Mouse (Mus musculus) naive thymus-derived CD4-positive, alpha-beta T cell, adult 2 months (primary cell): Measurements from ENCODE around the gene Aloxe3.
"Not testable (repeated sequence)": the region's sequence is repeated elsewhere in the genome, so short reads cannot be mapped to it uniquely, and the experiment has no call there.

ENCODE experiments used
- DNase-seq: peaks from one replicate; pipeline ENCODE4 v3.0.0-alpha.2; 2011; ENCODE audit warnings: low read depth

Aloxe3 gene

DNA sequence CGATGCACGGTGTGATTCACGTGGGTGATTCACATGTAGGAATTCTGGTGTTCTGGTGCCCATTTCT lies at the start of gene Aloxe3:
Aloxe3 (plus strand) TSS at position 45 of the 67 bp plus-strand sequence.
- no peak for DNase-seq

DNA sequence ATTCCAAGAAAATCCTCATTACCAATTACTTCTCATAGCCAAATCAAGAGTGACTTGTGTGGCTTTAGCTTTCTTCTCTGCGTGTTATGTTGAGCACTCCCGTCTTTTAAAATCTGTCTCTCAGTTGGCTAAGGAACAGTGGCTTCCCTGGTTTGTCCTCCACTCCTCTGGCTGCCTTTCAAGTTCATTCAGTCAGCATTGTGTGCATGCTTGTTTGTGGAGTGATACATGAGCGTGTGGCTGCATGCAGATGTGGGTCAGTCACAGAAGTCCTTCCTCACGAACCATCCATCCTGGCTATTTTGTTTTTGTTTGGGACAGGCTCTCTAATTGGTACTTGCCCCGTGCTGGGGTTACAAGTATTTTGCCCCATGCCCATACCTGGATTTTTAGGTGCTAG lies 49.1 kb upstream of the Aloxe3 start:
- no peak for DNase-seq

DNA sequence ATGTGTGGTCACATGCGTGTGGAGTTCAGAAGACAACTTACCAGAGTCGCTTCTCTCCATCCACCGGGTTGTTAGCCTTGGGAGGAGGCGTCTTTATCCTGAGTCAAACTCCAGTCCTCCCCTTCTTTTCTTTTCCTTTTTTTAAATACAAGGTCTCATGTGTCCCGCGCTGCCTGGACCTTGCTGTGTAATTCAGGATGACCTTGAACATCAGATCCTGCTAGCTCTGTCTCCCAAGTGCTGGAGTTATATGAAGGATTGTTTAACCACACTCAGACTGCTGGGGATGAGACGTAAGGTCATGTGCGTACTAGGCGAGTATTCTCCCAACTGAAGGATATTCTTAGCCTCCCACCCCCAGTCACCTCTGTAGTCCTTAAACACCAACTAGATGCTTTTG lies 48.4 kb upstream of the Aloxe3 start:
- no peak for DNase-seq

DNA sequence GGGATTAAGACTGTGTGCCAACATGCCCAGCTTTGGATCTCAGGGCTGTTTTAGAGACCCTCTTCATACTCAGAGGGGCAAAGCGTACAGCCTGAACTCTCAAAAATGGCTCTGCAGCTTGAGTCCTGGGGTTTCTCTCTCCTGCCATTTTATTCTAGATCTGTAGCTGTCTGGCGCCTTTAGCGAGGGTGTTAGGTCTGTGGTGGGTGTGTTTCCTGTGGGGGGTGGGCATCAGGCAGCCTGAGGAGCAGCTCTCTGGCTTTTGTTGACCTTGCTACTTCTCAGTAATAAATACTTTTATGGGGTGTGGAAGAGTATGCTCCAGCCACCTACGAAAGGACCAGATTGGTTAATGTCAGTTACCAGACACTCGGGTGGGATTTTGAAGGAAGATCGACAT lies 47.7 kb upstream of the Aloxe3 start:
- no peak for DNase-seq

DNA sequence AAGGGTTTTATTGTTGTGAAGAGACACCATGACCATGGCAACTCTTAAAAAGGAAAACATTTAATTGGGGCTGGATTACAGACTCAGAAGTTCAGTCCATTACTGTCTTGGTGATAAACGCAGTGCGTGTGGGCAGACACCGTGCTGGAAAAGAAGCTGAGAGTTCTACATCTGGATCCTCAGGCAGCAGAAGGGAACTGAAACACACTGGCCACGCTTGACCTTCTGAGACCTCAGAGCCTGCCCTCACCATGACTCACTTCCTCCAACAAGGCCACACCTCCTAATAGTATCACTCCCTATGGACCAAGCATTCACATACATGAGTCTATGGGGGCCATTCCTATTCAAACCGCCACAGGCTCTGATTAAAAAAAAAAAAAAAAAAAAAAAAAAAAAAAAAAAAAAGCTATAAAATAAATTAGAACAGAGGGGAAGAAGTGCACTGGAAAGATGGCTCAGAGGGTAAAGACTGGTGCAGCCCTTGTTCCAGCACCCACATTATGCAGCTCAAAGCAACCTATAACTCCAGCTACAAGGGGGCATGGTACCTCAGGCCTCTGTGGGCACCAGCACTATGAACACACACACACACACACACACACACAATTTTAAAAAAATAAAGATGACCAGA lies 46.8 kb upstream of the Aloxe3 start:
- no peak for DNase-seq

DNA sequence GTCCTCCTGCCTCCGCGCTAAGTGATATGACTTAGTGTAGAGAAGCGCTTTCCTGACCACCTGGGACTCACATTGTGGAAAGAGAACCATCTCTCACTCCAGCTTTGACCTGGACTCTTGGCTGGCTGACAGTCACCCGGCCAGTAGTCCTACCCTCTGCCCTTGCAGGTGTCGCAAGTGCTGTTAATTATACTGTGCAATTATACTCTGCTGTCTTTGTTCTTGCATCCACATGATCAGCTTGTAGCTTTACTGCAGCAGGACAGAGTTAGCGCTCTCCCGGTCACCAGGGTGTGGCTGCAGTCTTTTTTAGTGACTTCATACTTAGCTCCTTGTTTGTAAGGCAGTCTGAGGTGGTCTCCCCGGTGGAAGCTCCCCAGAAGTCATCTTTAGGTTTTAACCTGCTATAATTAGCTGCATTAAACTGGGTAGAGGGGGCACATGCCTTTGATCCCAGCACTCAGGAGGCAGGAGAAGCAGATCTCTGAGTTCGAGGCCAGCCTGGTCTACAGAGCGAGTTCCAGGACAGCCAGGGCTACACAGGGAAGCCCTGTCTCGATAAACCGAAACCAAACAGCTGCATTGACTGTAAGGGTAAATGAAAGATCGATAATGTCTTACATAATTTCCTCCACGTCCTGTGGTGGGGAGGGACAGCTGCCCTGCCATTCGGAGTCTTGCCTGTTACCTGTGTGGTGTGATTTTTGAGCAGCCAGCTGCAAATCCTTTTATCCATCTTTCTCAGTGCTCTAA lies 45.4 kb upstream of the Aloxe3 start:
- no peak for DNase-seq

DNA sequence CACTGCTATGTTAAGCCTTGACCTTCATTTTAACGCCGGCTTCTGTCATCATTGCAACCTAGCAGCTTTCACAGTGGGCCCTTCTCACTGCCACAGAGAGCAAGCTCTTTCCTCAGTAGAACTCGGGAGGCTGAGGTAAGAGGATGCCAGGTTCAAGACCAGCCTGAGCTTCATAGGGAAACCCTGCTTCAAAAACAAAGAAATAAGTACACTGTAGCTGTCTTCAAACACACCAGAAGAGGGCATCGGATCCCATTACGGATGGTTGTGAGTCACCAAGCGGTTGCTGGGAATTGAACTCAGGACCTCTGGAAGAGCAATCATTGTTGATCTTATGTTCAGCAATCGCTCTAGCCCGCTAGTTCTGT lies 44.9 kb upstream of the Aloxe3 start:
- no peak for DNase-seq

DNA sequence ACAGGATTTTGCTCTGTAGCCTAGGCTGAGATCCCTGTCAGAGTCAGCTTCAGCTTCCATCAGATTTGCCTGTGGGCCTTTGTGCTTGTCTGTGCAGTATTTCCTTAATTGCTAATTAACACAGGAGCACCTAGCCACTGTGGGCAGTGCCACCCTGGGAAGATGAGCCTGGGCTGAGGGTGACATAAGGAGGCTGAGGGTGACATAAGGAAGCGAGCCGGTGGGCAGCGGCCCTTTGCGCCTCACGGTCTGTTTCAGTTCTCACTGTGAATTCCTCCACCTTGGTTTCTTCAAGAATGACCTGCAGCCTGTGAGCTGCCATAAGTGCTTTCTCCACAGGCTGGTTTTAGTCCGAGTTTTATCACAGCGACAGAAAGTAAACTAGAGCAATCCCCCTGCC lies 44.1 kb upstream of the Aloxe3 start:
- DNase-seq = no peak

DNA sequence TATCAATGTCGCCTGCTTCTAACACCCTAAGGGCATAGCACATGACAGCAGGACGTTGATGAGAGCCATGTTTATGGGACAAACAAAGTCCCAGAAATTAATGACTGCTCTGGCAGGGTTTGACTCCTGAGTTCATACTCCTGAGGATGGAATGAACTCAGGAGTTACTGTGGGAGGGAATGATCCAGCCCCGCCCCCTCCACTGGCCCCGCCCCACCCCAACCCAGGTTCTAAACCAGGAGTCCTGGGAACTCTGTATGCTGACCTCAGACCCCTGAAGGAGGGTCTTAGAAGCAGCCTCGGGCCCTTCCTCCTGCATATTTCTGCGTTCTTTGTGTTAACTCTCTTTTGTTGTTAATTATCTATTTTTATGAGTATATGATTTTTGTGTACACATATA lies 40.1 kb upstream of the Aloxe3 start:
- no peak for DNase-seq

DNA sequence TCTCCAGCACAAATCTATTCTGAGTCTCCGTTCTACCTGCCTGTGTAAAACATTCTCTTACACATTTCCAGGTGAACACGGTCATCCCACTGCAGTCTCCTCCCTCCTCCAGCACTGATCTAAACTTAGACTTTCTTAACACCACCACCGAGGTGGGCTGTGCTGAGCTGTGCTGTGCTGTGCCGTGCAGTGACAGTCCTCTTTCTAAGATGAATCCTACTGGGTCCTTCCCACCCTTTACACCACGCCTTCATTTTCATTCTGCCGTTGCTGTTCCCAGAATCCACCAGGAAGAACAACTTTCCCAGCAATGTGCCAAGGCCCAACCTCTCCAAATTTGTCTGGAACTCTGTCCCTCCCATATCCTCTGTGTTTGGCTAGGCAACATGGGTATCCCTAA lies 39.3 kb upstream of the Aloxe3 start:
- no peak for DNase-seq

DNA sequence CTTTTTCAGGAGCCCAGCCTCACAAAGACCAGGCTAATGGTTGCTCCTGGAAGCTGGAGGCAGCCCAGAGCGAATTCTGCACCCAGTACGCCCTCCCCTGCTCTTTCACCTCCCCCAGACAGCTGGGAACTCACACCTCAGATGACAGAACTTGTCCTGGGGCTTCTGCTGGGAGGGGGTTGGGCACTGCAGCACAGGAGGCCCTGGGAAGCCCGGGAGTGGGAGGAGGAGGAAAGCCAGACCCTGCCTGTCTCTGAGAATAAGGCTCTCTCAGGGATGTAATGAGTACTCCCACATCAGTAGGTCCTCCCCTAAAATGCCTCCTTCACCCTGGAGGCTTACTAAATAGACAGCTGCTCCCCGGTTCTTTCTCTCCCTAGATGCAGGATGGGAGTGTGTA lies 38.6 kb upstream of the Aloxe3 start:
- no peak for DNase-seq

DNA sequence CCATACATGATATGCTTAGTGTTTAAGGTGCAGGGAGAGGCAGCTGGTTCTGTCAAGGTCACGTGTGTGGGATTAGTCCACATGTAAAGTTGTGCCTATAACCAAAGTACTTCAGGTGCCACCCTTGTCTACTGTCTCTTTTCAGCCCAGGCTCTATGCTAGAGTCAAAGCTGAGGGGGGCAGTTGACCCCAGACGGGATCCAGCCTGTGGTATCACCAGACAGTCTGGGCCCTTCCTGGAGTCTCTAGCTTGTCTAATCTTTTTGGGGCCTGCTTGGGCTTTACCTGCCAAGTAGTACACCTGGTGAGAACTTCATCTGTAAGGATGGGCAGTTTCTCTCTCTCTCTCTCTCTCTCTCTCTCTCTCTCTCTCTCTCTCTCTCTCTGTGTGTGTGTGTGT lies 38.1 kb upstream of the Aloxe3 start:
- peak; percentile 37 for DNase-seq

DNA sequence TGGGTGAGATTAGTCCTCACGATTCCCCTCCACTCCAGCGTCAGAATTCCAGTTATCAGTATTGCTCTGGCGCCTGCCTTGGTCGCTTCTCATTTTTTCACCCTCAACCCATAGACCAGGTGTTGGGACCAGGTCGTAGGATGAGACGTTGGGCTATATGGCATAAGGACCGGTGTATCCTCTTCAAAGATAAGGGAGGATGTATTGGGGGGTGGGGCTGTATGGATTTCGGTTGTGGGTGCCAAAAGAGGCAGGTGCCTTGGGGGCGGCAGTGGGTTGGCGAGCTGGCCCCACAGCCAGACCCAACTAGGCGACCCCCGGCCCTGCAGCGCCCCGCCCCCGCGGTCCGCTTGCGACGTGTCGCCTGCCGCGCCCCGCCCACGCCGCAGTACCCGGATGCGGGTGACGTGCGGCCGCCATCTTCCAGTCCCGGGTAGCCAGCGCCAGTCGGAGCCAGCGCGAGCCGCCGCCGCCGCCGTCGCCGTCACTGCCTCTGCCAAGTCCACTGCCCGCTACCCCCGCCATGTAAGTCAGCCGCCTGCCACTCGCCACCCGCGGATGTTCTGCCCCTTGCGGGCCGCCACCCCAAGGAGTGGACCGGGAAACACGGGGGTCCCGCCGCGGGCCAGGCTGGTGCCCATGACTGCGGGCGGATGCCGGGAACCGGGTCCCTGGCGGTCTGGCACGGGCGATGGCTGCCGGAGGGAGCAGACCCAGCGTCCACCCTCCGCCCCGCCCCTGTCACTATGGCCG lies 37.4 kb upstream of the Aloxe3 start, which contains the start of gene Vamp2:
Vamp2 (plus strand) TSS at position 388 of the 753 bp plus-strand sequence.
- DNase-seq = peak; percentile 93

DNA sequence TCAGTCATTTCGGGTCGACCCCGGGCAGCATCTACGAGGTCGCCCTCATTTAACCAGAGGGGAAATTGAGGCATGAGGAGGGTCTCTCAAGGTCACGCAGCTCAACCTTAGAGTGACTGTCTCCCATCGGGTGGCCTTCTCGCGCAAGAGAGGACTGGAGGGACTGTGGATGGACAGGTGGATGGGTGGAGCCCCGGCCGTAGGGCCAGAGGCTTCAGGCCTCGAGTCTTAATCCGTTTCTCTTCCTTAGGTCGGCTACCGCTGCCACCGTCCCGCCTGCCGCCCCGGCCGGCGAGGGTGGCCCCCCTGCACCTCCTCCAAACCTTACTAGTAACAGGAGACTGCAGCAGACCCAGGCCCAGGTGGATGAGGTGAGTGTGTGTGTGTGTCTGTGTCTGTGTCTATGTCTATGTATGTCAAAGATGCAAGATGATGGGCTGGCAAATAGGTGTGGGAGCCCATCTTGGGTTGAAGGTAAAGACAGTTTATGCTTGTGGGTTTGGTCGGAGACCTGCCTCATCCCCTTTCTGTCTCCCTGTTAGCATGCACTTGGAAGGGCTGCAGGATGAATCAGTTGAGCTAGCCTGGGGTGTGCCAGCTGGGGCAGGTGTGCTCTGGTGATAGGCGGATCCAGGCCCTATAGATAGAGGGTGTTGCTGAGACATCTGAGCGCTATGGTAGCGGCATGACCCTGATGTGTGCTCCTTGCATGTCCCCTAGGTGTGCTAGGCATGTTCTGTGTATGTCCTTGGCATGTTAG lies 36.7 kb upstream of the Aloxe3 start:
- DNase-seq = peak; percentile 65

DNA sequence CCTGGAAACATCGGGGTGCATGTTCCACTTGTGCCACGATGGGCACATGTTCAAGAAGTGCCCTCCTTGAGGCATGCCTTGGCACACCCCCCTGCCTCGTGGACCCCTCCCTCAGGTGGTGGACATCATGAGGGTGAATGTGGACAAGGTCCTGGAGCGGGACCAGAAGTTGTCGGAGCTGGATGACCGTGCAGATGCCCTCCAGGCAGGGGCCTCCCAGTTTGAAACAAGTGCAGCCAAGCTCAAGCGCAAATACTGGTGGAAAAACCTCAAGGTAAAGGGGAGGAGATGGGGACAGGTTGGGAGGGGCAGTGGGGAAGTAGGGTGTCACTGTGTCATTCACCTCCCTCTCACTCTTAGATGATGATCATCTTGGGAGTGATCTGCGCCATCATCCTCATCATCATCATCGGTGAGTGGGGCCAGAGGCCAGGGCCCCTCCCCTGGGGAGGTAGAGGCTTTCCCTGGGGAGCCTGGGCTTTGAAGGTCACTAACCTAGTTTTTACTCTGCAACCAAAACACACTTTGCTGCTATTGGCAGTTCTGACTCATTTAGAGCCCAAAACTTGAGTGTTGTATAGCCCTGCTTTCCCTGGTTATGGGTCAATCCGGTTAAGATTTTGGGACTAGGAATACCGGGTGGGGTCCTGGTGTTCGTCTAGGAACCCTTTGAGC lies 35.9 kb upstream of the Aloxe3 start:
- DNase-seq = peak; percentile 31

DNA sequence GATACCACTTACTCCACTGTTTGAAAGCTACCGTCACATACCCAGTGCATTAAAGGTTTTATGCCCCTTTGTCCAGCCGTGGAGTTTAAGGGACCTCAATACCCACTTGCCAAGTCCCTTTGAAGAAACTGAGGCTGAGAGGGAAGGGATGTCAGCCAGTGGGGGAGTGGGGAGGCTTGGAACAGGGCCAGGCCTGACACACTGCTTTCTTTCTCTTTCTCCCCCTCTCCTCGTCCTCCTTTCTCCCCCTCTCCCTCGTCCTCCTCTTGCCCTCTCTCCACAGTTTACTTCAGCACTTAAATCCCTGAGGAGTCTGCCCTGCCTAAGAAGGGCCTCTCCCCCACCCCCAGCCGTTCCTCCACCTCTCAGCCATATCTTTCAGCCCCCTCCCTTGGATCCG lies 35.3 kb upstream of the Aloxe3 start:
- peak; percentile 34 for DNase-seq

DNA sequence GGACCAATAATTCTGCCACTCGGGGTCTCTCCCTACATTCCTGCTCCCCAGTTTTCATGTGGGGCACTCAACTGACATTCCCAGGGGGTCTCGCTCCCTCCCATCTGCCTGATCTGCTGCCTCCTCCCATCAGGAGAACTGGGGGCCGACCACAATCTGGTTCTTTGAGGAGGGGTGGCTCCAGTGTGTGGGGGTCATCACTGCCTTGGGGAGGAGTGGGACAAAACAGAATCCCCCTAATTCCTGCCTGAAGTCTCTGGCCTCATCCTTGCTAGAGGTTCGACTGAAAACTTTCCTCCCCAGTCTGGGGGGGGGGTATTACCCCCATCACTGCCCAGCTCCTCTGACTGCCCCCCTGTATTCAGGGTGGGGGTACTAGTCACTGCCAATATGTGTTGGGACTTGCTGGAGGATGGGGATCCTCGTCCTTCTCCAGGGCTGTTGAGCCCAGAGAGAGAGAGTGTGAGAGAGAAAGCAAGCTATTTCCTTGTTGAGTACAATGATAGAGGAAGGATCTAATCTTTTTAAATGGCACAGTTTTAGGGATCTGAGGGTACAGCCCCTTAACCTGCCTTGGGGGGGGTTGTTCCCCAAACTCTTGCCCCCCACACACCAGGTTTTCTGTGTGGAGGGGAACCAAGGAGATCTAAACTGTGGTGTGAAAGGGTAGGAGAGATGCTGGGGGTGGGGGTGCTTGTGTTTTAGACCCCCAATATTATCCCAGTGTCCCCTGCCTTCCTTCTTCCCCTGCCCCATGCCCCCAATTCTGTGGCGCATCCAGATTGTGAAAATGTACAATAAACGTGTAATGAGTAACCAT lies 33.9 kb upstream of the Aloxe3 start:
- no peak for DNase-seq

DNA sequence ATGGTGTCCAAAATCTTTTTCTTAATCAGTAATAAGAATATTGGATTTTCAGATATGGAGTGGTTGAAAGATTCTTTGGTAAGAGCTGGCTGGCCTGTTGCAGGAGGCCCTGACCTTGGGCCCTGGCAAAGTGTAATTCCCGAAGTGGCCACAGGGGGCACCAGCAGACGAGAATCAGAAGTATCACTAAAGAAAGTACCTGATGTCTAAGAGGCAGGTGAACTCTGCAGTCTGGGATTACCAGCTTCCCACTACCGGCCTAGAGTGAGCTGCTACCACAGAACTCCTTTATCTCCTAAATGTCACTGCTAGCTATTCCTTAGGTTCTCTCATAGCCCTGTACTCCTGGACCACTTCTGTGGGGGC lies 33.3 kb upstream of the Aloxe3 start:
- DNase-seq = peak; percentile 93

DNA sequence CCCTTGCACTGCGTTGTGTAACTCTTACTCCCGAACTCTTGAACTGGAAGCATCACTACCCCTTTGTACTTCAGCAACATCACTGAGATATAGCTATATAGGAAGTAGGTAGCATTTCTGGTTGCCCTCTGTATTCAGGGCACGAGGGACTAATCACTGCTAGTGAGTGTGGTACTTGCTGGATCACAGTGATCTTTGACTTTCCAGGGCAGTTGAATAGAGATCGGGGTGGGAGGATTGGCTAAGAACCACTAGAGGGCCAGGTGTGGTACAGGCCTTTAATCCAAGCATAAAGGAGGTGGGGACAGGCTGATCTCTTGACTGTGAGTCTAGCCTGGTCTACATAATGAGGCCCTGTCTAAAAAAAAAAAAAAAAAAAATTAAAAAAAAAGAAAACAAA lies 32.8 kb upstream of the Aloxe3 start:
- peak; percentile 68 for DNase-seq

DNA sequence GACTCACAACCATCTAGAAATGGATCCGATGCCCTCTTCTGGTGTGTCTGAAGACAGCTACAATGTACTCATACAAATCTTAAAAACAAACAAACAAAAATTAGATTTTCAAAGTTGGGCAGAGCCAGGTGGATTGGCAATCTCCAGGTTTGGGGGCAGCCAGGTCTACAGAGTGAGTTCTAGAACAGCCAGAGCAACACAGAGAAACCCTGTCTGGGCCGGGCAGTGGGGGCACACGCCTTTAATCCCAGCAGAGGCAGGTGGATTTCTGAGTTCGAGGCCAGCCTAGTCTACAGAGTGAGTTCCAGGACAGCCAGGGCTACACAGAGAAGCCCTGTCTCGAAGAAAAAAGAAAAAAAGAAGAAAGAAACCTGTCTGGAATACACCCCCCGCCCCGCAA lies 31.8 kb upstream of the Aloxe3 start:
- DNase-seq = not testable (repeated sequence)

DNA sequence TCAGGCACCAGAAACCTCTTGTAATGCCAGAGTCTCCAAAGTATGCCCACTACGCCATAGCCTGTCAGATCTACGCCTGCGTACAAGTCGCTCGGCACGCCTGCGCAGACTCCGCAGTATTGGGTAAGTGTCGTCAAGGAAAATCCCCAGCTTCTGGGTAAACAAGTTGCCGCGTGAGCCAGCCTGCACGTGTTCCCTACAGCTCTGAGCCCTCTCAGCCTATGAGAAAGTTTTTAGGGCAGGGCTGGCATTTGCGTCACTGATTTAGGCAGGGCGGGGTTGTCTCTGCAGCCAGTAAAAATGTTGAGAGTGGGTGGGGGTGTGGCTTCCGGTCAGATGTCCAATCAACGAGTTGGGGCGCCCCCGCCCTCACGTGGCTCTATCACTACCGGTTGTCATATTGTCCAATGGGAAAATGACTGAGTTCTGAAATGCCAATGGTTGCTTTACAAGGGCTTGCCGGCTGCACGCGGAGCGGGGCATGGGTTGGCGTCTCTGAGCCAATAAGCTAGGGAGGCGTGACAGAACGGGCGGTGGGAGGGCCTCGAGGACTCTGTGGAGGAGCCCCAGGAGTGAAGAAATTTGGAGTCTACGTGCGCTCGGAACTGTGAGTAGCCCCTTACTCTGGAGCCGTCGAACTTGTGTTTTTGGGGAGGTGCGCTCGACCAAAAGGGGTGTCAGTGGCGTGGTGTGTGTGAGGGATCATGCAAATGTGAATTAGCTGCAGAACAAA lies 30.8 kb upstream of the Aloxe3 start, which contains the start of gene Per1:
Per1 (plus strand) TSS at position 521 of the 733 bp plus-strand sequence.
- peak; percentile 99 for DNase-seq
